Mouse (Mus musculus) B cell, adult 2 months (primary cell): ENCODE data around the gene Hist1h2ae.
A peak's percentile ranks its signal among the peaks of the same experiment; 100 is the strongest.
"Not testable (repeated sequence)": the region's sequence is repeated elsewhere in the genome, so short reads cannot be mapped to it uniquely, and the experiment has no call there.

Source experiments
- DNase-seq, 2 experiments: peaks; one replicate each; pipeline ENCODE4 v3.0.0; 2022

Gene Hist1h2ae

DNA sequence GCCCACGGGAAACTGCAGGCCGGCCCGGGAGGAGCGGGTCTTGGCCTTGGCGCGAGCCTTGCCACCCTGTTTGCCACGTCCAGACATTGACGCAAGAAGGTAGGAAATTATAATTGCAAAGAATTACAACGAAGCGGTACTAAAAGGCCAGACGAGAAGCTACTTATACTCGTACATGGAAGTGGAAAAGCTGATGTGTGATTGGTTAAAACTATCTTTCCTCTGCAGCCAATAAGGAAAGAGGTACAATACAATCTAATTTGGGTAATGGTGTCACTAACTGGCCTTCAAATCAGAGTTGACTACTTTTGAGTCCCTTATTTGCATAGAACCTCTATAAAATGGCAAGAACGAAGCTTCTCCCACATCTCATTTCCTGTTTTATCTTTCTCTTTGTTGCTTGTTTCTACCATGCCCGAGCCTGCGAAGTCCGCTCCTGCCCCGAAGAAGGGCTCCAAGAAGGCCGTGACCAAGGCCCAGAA, at the start of gene Hist1h2ae, which contains the start of gene Hist1h2bg:
TSS of gene Hist1h2ae (minus strand) at position 199 of the 482 bp plus-strand sequence.
TSS of gene Hist1h2bg (plus strand) at position 375 of the 482 bp plus-strand sequence.
- DNase-seq: peak; percentile 76 to 82

DNA sequence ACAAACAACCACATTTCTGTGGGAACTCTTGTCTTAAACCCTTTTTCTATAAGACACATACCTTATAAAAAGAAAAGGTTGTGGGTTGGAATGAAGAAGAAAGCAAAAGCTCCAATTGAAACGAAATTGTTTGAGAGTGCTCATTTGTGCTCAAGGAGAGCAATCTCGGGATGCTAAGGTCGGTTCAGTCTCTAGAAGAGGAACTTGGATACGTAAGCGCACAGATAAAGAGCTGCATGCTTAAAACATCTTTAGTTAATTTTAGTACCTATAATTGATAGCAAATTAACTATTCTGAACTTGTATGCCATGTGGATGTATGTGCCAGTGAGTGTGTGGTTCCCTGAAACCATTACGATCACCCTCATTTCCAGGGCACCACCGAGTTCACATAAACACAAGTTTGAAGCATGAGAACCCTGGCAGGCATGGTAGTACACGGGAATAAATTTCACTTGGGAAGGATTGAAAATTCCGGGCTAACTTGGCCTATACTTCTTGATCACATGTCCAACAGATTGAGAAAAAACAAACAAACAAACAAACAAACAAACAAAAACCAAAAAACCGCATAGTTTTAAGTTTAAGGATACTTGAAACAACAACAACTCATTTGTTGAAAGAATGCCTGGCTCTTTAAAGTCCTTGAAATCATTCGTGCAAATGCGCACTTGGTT, 49.2 kb upstream of the Hist1h2ae start:
- DNase-seq: peak in 1 of 2 experiments; percentile 5

DNA sequence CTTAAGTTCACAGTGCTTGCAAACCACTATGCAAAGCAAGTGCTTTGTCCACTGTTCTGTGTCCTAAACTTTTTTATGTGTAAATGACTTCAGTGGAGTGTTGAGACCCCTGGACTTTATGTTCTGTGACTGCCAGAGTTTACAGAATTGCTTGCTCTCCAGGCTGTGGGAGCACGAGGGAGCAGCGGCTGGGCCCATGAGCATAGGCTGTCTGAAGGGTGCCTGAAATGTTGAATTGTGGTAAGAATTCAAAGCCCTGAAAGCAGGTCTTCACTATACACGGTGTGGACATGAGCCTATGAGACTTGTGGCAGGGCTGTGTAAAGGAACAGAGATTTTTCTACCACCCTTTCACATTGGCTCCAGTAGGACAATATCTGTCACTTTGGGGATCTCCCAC, 40.6 kb upstream of the Hist1h2ae start:
- no peak for DNase-seq

DNA sequence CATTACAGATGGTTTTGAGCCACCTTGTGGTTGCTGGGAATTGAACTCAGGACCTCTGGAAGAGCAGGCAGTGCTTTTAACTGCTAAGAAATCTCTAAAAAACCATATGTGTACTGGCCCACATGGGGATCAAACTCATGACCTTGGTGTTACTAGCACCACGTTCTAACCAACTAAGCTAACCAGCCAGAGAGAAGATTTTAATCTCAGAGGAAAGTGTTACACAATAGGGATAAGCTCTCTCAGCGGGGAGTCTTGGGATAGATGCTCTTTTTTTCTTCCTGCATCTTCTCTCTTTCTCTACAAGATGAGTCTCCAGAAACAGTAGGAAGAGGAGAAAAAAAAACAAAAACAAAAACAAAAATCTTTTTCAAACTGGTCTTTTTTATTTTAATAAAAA, 39.4 kb upstream of the Hist1h2ae start:
- DNase-seq: no peak

DNA sequence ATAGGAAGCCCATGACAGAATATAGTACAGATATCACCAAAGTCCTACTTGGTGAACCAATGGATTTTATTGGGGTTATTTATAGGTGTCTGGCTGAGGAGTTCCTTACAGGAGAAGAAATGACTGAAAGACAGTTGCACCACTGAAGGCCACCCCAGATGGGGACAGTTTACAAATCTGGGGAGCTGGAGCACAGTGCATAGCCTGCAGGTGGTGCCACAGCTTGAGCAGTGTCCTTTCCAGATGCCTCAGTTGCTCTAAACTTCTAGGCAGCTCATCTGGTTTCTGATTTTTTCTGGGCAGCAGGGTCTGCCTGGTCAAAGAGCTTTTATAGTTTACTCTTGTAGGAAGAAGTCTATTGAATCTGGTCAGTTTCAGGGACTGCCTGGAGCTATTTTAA, 38.8 kb upstream of the Hist1h2ae start:
- no peak for DNase-seq

DNA sequence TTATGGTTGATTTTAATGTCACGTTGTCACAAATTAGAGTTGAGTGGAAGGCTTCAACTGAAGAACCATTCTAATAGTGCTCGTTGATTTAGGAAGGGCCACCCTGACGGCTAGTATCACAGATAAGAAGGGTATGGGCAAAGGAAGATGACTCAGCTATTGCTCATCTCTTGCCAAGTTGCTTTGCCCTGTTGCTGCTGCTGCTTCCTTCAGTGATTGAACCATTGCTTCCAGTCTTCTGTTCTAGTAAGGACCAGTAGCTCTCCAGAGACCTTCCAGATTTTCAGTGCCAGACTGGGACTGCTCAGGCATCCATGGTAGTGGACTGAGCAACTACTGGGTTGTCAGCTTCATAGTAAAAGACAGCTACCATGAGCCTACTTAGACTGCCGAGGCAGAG, 38.2 kb upstream of the Hist1h2ae start:
- no peak for DNase-seq

DNA sequence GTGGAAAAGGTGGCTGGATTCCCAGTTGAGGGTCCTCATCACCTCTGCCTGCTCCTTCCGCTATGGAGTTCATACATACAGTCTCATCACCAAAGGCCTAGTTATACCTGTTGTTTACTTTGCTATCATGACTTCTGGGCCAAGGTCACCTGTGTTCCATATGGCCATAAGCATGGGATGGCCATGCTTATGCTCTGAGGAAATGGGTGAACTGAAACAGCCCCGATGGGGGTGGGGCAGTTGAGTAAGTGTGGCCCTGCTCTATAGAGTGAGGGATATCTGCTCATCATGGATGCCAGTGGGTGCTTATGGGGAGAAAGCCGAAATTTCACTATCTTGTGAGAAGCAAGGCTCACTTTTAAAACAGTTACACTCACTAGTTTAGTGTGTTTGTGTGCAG, 34.0 kb upstream of the Hist1h2ae start:
- DNase-seq: no peak

DNA sequence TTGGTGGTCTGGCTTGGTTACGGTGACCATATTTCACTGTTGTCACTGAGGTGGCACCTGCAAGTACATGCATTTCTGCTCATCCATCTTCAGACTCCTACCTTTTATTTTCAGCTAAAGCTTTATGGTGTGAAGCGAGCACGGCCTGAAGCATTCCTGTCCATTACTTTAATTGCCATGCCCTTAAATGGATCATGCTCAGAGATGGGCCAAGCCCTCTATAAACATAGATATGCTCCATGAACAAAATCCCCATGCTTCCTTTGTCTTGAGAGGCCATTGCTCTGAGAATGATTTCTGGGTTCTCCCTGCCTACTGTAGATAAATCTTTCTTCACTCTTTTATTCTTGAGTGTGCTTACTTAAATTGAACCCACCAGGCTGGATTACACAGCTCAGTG, 33.4 kb upstream of the Hist1h2ae start:
- no peak for DNase-seq

DNA sequence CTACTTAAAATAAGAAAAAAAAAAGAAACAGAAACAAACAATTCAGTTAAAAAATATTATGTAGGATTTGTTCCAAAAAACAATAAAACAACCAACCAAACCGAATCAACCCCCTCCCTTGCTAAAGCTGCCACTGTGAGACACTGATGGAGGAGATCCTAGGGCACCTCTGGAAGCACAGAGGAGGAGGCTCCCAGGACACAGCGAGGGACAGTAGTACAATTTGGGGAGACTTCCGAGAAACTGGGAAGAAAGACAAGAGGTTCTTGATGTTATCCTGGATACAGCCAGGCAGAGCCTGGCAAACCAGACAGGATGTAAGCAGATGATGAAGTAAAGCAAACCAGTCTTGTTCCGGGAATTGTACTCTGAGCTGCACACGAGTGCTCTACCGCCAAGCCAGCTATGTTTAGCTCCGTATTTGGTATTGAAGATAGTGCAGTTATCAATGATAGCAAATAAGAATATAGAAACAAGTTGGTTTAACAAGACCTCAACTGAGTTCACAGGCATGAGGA, 32.2 kb upstream of the Hist1h2ae start:
- no peak for DNase-seq

DNA sequence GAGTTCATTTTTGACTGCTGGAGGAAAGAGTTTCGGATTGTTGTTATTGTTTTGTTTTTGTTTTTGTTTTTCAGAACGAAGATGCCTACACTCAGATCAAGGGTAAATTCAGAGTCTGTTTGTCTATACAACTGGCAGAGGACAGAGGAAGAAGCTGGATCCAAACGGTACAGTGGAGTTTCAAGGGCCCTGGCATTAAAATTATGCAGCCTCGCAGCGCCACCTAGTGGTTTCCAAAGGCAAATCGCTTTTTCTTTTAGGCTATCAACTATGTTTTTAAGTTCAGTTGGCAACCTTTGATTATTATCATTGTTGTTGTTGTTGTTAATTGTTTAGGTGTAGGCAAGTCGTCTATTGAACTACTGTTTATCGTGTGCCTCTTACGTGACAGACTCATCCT, 26.9 kb upstream of the Hist1h2ae start:
- DNase-seq: peak; percentile 88 to 90

DNA sequence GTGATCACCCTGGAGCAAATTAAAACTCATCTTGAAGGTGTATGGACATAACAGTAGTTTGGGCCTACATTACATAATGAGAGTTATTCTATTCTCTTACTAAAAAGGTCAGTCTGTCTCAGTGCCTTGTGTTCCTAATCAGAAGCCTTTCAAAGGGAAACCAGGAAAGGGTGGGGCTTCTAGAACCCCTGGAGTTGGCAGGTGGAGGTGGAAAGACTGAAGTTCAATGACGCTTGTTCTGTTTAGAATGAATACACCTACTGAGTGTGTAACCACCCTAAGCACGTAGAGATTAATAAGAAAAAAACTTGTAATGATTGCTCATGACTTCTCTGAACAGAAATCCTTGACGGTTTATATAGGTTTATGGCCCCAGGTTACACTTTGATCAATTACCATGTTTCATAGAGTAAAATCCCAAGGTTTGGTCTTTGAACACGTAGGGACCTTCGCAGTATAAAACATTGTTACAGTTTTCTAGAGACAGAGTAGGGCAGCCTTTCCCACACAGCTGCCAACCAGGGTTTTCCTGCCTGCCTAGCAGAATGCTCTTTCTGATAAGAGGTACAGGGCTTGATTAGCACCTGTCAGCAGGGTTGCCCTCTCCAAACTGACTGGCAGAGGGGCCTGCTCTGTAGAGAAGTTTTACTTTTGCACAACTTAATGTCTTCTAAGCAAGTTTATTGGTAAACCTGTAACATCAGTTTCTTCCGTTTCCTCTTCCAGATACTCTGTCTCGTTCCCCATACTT, 24.8 kb upstream of the Hist1h2ae start:
- DNase-seq: no peak

DNA sequence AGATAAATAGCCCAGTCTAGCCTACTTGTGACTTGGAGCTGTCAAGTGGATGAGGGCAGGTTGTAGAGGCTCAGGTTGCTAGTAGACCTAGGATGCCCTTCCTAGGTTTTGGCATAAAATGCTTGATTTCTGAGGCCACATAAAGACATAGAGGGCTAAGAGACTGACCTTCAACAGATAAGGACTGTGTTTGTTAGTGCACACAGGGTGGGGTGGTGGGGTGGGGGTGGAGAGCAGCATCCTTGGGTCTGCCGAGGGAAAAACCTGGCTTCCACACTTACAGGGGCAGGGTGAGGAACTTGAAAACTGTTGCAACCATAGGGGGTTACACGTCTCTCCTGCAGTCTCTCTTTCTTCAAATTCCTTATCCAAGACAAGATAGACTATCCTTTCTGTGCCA, 24.2 kb upstream of the Hist1h2ae start:
- DNase-seq: no peak

DNA sequence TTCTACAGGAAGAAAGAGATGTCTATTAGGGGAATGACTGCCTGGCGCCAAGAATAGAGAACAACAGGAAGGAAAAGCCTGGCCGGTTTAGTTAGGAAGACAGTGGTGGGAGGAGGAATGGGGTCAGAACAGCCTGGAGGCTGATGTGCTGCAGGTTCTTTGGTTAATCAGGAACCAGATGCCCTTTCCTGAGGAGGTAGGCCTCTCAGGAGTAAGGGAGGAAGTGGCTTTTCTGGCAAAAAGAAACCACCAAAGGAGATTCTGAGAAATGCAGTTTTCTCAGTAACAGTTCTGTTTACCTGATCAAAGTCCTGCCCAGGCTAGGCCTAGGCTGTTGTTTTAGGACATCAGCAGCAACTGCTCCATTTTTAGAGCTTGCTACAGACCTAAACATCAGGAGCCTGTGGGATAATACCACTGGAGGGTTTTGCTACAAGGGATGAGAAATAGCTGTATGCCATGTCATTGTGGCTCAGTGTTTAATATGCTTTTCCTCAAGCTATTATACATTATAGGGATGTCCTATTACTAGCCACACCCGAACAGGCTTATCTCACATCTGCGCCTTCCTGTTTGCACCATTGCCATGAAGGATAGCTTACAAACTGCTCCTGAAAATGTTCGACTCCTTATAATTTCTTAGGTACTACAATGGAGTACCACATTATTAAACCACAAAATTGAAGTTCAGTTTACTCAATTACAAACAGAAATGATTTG, 22.2 kb upstream of the Hist1h2ae start:
- DNase-seq: no peak

DNA sequence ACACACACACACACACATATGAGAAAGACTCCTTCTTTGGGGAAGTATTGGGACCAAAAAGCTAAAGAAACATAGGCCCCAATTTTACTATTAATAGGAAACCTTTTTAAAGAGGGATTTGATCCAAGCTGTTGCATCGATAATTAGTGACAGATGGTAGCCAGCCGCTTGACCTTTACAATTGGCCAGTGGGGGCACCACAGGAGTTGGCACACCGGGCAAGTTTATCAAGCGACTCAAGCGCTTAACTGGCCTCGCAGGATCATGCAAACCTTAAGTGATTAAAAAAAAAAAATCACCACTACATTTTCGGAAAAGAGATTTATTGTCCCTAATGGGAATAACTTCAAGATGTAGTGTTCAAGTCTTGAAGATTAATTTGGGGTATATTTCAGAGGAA, 21.6 kb upstream of the Hist1h2ae start:
- DNase-seq: no peak

DNA sequence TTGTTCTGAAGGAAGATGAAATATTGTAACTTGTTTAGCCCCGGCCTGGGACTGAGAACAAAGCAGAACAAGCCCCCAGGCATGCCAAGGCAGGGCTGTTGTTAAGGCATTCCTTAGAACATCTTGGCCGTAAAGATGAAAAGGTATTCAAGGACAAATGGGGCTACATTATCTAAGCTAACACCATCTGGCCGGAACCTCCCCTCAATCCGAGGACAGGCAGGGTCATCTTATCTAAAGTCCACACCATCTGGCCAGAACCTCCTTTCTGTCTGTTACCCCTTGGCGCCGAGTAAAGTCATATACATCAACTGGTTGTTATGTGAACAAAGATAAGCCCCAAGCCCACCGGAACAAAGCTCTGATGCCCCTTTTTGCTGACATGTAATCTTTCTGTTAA, 20.9 kb upstream of the Hist1h2ae start:
- DNase-seq: not testable (repeated sequence)

DNA sequence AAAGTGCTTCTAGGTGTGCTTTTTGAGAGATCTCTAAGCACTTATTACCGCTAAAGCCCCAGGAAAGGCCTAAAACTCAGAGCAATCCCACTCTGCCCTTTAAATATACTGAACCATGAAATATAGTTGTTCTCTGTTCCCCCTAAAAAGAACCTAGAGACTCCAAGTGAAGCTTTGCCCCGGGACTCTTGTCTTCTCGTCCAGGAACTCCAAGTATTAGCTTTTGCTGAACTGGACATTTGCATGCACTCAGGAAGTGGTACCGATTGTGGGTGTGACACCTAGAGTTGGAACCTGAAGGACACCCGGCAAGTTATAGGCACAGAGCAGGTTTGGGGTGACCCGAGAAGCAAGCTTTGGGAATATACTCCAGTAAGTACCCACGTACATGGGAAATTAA, 20.2 kb upstream of the Hist1h2ae start:
- DNase-seq: no peak

DNA sequence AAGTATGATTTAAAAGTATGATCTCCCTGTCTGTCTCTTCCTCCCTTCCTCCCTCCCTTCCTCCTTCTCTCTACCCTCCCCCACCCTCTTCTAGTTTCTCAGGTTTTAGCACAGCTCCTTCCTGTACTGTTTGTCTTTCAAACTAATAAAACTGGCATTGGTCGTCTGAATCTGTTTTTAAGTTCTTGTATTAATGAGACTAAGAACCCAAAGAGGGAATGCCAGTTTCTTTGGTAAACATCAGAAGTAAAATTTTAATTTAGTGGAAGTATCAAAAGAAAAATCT, 15.9 kb upstream of the Hist1h2ae start:
- no peak for DNase-seq

DNA sequence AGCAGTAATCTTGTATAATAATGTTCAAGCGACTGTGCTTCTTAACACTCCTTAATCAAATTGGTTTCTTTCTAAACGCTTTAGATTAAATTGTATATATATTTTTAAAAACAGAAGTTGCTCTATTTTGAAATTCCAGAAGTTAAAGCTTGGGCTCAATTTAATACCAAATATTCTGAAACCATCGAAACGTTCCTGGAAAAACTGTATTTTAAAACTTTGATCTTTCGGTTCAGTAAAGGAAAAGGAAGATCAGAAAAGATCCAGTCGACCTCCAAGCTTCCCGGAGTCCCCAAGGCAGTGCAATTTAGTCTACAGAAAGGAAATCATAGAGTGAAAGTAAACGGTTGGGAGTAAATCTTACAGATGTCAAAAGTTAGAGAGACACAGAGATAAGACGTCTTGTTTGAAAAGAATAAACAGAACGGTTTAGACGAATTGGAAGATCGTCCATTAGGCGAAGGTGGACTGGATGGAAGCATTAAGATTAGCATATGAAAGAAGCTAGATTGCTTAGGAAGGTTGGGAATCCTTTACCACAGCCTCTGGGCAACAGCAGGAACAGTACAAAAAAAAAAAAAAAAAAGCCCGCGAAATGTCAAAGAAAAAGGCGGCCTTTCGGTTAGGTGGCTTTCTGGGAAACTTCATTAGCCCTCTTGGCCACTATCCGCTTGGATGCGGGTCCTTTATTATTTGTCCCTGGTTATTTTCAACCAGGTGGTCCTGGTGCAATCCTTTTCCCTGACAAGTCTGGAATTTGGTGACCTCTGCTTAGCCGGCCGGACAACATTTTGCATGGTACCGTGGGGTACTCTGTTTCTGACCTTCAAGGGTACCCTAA, 15.3 kb upstream of the Hist1h2ae start:
- peak; percentile 36 for DNase-seq

DNA sequence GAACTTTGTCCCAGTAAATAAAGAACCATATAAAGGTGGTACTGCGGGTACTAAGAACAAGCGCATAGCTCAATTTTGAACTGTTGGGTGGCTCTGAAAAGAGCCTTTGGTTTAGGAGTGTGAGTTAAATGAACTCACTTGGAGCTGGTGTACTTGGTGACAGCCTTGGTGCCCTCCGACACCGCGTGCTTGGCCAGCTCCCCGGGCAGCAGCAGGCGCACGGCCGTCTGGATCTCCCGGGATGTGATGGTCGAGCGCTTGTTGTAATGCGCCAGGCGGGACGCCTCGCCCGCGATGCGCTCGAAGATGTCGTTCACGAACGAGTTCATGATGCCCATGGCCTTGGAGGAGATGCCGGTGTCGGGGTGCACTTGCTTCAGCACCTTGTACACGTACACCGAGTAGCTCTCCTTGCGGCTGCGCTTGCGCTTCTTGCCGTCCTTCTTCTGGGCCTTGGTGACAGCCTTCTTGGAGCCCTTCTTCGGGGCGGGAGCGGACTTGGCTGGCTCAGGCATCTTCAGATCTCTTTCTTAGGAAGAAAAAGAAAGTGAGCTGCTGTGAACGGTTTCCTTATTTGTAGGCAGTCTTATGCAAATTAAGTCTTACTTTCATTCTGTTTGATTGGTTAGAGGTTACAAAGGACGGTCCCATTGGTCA, 14.6 kb upstream of the Hist1h2ae start:
- DNase-seq: peak; percentile 83

DNA sequence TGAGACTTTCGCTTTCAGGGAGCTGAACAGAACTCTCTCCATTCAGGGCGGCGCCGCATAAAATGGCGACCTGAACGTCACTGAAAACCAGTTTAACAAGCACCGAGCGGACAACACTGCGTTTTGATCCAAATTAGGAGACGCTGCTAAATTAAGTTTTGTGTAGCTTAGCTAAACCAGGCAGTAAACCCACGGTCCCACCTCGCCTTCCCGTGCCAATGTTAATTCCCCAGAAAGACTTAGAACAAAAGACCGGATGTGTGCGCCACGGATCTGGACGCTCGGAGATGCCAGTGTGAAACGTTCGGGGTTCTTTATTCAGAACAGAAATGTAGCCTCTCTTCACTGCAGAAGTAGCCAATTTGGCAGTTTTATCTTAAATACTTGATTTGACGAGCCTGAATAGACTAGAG, 14.0 kb upstream of the Hist1h2ae start:
- DNase-seq: peak; percentile 84 to 85

DNA sequence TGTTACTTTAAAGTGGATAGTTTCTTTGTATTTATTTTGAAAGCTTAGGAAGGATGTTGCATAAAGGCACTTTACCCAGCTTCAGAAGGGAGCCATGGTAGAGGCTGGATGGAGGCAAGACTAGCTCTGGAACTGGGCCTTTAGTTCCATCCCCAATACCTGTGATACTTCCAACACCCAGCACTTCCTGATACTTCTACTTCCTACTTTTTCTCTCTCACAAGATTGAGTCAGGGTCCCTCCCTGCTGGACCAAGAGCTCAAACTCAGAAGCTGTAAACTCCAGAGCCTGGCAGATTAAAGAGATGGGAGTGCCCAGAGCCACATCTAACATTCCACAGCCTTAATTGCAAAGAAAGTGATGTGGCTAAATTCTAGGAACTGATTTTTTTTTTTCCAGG, 13.3 kb upstream of the Hist1h2ae start:
- DNase-seq: peak in 1 of 2 experiments; percentile 31
